Mouse (Mus musculus) midbrain, embryonic 14.5 days (tissue): ENCODE data around the gene Cp. TPM values are rescaled to one million over a fixed set of nuclear protein-coding genes. Genes with fewer than 3 reads are reported as not detected.
A peak's percentile ranks its signal among the peaks of the same experiment; 100 is the strongest.
"Not testable (repeated sequence)": the region's sequence is repeated elsewhere in the genome, so short reads cannot be mapped to it uniquely, and the experiment has no call there.

Experiments used
- ATAC-seq: fragments of 200-750 bp; cut with Nextera tagmentation; 2 replicates; pipeline ENCODE4 v1.8.0; 2017; ENCODE audit warnings: moderate number of reproducible peaks, moderate library complexity; ENCODE audit not compliant: low FRiP score, low TSS enrichment
- DNase-seq: peaks from one replicate; pipeline ENCODE4 v3.0.0-alpha.2; 2015
- H3K27ac ChIP-seq: fragments of 300-500 bp; sonication (generic); replicated peaks from 2 replicates; pipeline ENCODE4 v1.5.1; 2014; ENCODE audit warnings: mild to moderate bottlenecking, low read depth, low read length, moderate library complexity
- H3K27me3 ChIP-seq: fragments of 300-500 bp; sonication (generic); 2 replicates; pipeline ENCODE4 v1.6.1; 2014; ENCODE audit warnings: low read length, control low read depth, mixed read lengths; ENCODE audit not compliant: control insufficient read depth, insufficient read depth
- H3K36me3 ChIP-seq: fragments of 300-500 bp; sonication (generic); 2 replicates; pipeline ENCODE4 v1.6.1; 2014; ENCODE audit warnings: low read length, control low read depth; ENCODE audit not compliant: control insufficient read depth, insufficient read depth
- H3K4me1 ChIP-seq: fragments of 300-500 bp; sonication (generic); 2 replicates; pipeline ENCODE4 v1.6.1; 2014; ENCODE audit warnings: mild to moderate bottlenecking, antibody characterized with exemption, low read length, control low read depth; ENCODE audit not compliant: control insufficient read depth, insufficient read depth
- H3K4me2 ChIP-seq: fragments of 300-500 bp; sonication (generic); 2 replicates; pipeline ENCODE4 v1.6.1; 2014; ENCODE audit warnings: mild to moderate bottlenecking, low read length, moderate library complexity
- H3K4me3 ChIP-seq: fragments of 300-500 bp; sonication (generic); replicated peaks from 2 replicates; pipeline ENCODE4 v1.5.1; 2014; ENCODE audit warnings: low read depth, low read length
- H3K9ac ChIP-seq: fragments of 300-500 bp; sonication (generic); replicated peaks from 2 replicates; pipeline ENCODE4 v1.6.1; 2014; ENCODE audit warnings: mild to moderate bottlenecking, low read length, moderate library complexity
- H3K9me3 ChIP-seq: fragments of 300-500 bp; sonication (generic); 2 replicates; pipeline ENCODE4 v1.6.1; 2016; ENCODE audit warnings: low read length, control low read depth, mixed read lengths; ENCODE audit not compliant: control insufficient read depth
- WGBS: fragments of 180-500 bp; shearing (Covaris S2); extraction: QIAGEN DNeasy Blood & Tissue Kit; methylation state at CpG from one replicate; pipeline ENCODE4 v1.1.7; 2014; 5-methylcytosine and 5-hydroxymethylcytosine counted together
- polyA plus RNA-seq: library from polyadenylated mRNA; unstranded; fragments of >200 nt; fragmentation: Nextera tagmentation; extraction: Ambion mirVana; gene quantifications from 2 replicates; pipeline ENCODE4 v1.2.1, GENCODE M21; 2014

Cp gene
- polyA plus RNA-seq, 1 experiment from 2014 or later: 12.9 TPM

GRCm38 (mm10) chr3:20010905-20011304, 54.1 kb downstream of the Cp start:
- not testable (repeated sequence) for H3K27me3 ChIP-seq, H3K9ac ChIP-seq, H3K4me3 ChIP-seq, DNase-seq, H3K4me2 ChIP-seq, ATAC-seq, H3K27ac ChIP-seq, H3K4me1 ChIP-seq, H3K9me3 ChIP-seq
- H3K36me3 ChIP-seq: peaks cover 30% of the 10 kb centered on the region
- 96% methylated on average over 7 of the region's 7 CpGs for WGBS

GRCm38 (mm10) chr3:20014454-20014853, 57.6 kb downstream of the Cp start:
- Histone ChIP-seq H3K36me3 (peaks cover 43% of the 10 kb centered on the region), H3K4me3 (no peak overlapping the region), H3K9me3 (no peaks in the 10 kb centered on the region), H3K4me2 (no peak overlapping the region), H3K9ac (no peak overlapping the region), H3K27me3 (no peaks in the 10 kb centered on the region), H3K4me1 (no peaks in the 10 kb centered on the region), H3K27ac (no peak overlapping the region)
- ATAC-seq (peak; percentile 48; the same call in 1 of the 2 replicates), DNase-seq (no peak)
- WGBS: 100% methylated on average over 2 of the region's 2 CpGs

GRCm38 (mm10) chr3:20018076-20018475, 61.2 kb downstream of the Cp start:
- H3K27ac ChIP-seq: no peak overlapping the region
- no peaks in the 10 kb centered on the region for H3K4me1 ChIP-seq
- 92% methylated on average over 8 of the region's 8 CpGs for WGBS
- no peak for DNase-seq
- H3K4me2 ChIP-seq: no peak overlapping the region
- no peak overlapping the region for H3K4me3 ChIP-seq
- no peak overlapping the region for H3K9ac ChIP-seq
- no peaks in the 10 kb centered on the region for H3K27me3 ChIP-seq
- no peak for ATAC-seq
- no peaks in the 10 kb centered on the region for H3K9me3 ChIP-seq
- peaks cover 46% of the 10 kb centered on the region for H3K36me3 ChIP-seq

- Histone ChIP-seq H3K27me3 (no peaks in the 10 kb centered on the region), H3K4me3 (no peak overlapping the region), H3K36me3 (peaks cover 51% of the 10 kb centered on the region), H3K9ac (no peak overlapping the region), H3K4me2 (no peak overlapping the region), H3K4me1 (no peaks in the 10 kb centered on the region), H3K27ac (no peak overlapping the region), H3K9me3 (no peaks in the 10 kb centered on the region)
- 50% methylated on average over 1 of the region's 1 CpGs for WGBS
- DNase-seq (no peak), ATAC-seq (no peak)
These were observed 67.0 kb downstream of the Cp start for GRCm38 (mm10) chr3:20023832-20024231.

GRCm38 (mm10) chr3:20026481-20026880, 69.6 kb downstream of the Cp start:
- Histone ChIP-seq H3K9ac (no peak overlapping the region), H3K27ac (no peak overlapping the region), H3K4me1 (no peaks in the 10 kb centered on the region), H3K4me2 (no peak overlapping the region), H3K9me3 (no peaks in the 10 kb centered on the region), H3K27me3 (no peaks in the 10 kb centered on the region), H3K36me3 (peaks cover 45% of the 10 kb centered on the region), H3K4me3 (no peak overlapping the region)
- no peak for DNase-seq
- ATAC-seq: no peak

GRCm38 (mm10) chr3:20026996-20027689, 70.3 kb downstream of the Cp start:
- 92% methylated on average over 8 of the region's 8 CpGs for WGBS
- no peak overlapping the region for H3K9ac ChIP-seq
- no peak for DNase-seq
- no peaks in the 10 kb centered on the region for H3K27me3 ChIP-seq
- no peak overlapping the region for H3K4me3 ChIP-seq
- no peak for ATAC-seq
- H3K27ac ChIP-seq: no peak overlapping the region
- no peaks in the 10 kb centered on the region for H3K9me3 ChIP-seq
- H3K36me3 ChIP-seq: peaks cover 40% of the 10 kb centered on the region
- H3K4me2 ChIP-seq: no peak overlapping the region
- no peaks in the 10 kb centered on the region for H3K4me1 ChIP-seq

- H3K4me2 ChIP-seq: no peak overlapping the region
- H3K9me3 ChIP-seq: no peaks in the 10 kb centered on the region
- WGBS: 93% methylated on average over 5 of the region's 5 CpGs
- no peak overlapping the region for H3K27ac ChIP-seq
- DNase-seq (no peak), ATAC-seq (no peak)
- H3K36me3 ChIP-seq: peaks cover 33% of the 10 kb centered on the region
- H3K9ac ChIP-seq: no peak overlapping the region
- H3K4me3 ChIP-seq: no peak overlapping the region
- H3K4me1 ChIP-seq: no peaks in the 10 kb centered on the region
- no peaks in the 10 kb centered on the region for H3K27me3 ChIP-seq
These were observed 70.9 kb downstream of the Cp start for GRCm38 (mm10) chr3:20027788-20028187.

GRCm38 (mm10) chr3:20028640-20029039, 71.8 kb downstream of the Cp start:
- H3K27ac ChIP-seq: no peak overlapping the region
- DNase-seq (no peak), ATAC-seq (no peak)
- H3K9ac ChIP-seq: no peak overlapping the region
- H3K9me3 ChIP-seq: no peaks in the 10 kb centered on the region
- H3K4me1 ChIP-seq: no peaks in the 10 kb centered on the region
- no peaks in the 10 kb centered on the region for H3K27me3 ChIP-seq
- H3K4me3 ChIP-seq: no peak overlapping the region
- H3K36me3 ChIP-seq: peaks cover 28% of the 10 kb centered on the region
- WGBS: 92% methylated on average over 3 of the region's 3 CpGs
- H3K4me2 ChIP-seq: no peak overlapping the region

- Histone ChIP-seq H3K9me3 (no peaks in the 10 kb centered on the region), H3K27ac (no peak overlapping the region), H3K4me1 (0 out of 2 replicates have a peak, but pooled peaks cover 3% of the 10 kb centered on the region), H3K4me3 (no peak overlapping the region), H3K27me3 (no peaks in the 10 kb centered on the region), H3K9ac (no peak overlapping the region), H3K36me3 (0 out of 2 replicates have a peak, but pooled peaks cover 13% of the 10 kb centered on the region), H3K4me2 (no peak overlapping the region)
- 95% methylated on average over 6 of the region's 6 CpGs for WGBS
- DNase-seq (no peak), ATAC-seq (no peak)
These were observed 74.0 kb downstream of the Cp start for GRCm38 (mm10) chr3:20030807-20031206.
